Mouse (Mus musculus): ENCODE measurements around the gene Ifi47. TPM values are rescaled to one million over a fixed set of nuclear protein-coding genes. Genes with fewer than 3 reads are reported as not detected.

The Ifi47 gene
- total and polyA plus RNA-seq, 3 experiments, result 2.3 to 6.2 (median 2.7) TPM

DNA sequence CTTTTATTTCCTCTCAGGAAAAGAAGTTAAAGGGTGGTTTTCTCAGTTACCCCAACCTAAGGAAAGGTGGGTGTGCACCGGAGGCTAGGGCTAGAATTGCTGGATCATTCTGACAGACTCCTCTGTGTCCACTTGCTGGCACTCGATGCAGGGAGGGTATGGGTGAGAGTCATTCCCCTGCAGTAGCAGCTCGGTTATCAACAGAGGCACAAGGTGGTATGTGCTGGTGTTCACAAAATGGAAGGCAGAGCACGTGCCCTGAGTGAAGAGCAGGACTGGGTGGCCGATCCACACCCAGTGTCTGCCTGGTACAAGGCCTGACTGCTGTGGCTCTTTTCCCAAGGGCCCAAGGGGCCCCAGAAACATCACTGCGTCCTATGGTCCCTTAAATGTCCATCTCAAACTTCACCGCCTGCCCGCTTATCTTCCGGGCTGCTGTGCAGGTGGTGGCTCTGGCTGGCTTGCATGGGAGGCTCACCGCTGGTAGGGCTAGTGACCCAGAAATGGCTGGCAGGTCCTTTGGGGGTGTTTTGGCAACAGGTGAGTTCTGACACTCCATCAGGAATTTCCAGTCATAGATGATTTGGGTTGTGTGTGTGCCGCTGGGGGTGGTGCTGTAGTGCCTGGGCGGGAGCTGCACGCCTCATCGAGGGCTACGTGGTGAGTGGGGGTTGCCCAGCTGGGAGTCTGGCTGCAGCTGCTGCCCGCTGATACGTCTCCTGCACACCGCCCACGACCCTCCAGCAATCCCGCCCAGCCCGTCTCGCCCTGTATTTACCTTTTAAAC is 11.6 kb downstream of the Ifi47 start (continued):
- no peak for TF ChIP-seq PAX5 (IDR thresholded peaks at IDR 0.05; ENCODE audit: low read length)
- TF ChIP-seq MAZ (IDR thresholded peaks at IDR 0.05; ENCODE audit: low read depth, low read length), result no peak
- no peak for TF ChIP-seq USF2 (conservative IDR thresholded peaks at IDR 0.05; ENCODE audit: low read depth, low read length)
- peak; percentile 63 for TF ChIP-seq TCF12 (IDR thresholded peaks at IDR 0.05; ENCODE audit: low read depth, low read length)
- TF ChIP-seq NELFE (IDR thresholded peaks at IDR 0.05; ENCODE audit: low read depth, low read length), result no peak
- no peak for TF ChIP-seq POLR2AphosphoS2 (IDR thresholded peaks at IDR 0.05; ENCODE audit: low read depth, low read length)
- TF ChIP-seq MAFK (IDR thresholded peaks at IDR 0.05; ENCODE audit: insufficient replicate concordance, low read length), result no peak
- TF ChIP-seq USF1 (IDR thresholded peaks at IDR 0.05; ENCODE audit: low read depth, low read length), result no peak
- no peak for TF ChIP-seq KAT2A (IDR thresholded peaks at IDR 0.05; ENCODE audit: insufficient replicate concordance, low read length)
- TF ChIP-seq RCOR1 (conservative IDR thresholded peaks at IDR 0.05; ENCODE audit: low read depth, low read length), result no peak
- TF ChIP-seq NRF1 (IDR thresholded peaks at IDR 0.05; ENCODE audit: low read depth, low read length), result no peak; the same call in 1 of the 2 replicates
- TF ChIP-seq SIN3A (IDR thresholded peaks at IDR 0.05; ENCODE audit: low read length), result no peak; the same call in 1 of the 2 replicates
- TF ChIP-seq ELF1 (IDR thresholded peaks at IDR 0.05; ENCODE audit: low read depth, low read length), result no peak; the same call in 1 of the 2 replicates

DNA sequence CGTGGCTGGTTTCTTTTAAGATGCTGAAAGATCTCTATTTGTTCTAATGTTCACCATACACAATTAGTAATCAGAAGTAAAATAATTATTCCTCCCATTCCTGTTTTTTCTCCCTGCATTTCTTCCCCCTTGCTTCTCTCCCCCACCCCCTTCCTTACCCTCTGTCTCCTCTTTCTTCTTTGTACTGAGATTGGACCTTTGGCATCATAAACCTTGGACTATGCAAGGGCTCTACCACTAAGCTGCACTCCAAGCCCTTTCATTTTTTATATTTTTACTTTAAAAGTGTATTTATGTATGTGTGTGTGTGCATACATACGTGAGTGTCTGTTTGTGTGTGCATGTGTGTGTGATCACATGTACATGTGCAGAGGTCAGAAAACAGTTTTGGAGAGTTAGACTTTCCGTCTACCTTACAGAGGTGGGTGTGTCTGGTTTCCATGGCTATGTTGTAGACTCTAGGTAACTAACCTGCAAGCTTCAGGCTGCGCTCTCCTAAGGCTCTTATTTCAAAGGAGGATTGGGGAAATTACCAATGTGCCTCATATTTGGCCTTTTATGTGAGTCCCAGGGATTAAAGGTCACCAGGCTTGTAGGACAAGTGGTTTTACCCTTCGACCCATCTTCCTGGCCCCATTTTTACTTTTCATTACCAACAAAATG is 12.7 kb downstream of the Ifi47 start:
- no peak for DNase-seq (ENCODE audit: extremely low read depth)
- Histone ChIP-seq H3K4me1 (ENCODE audit: control insufficient read depth in 1 of 2, insufficient read depth in 2 of 2) (peaks cover 5 to 38% of the 10 kb centered on the region in 2 experiments), H3K9me3 (replicated peaks; ENCODE audit: low read length) (no peaks in the 10 kb centered on the region), H3K27ac (ENCODE audit: insufficient read depth, low read depth) (no peak overlapping the region), H3K36me3 (replicated peaks in 1 of 2; ENCODE audit: control insufficient read depth in 1 of 2, insufficient read depth in 1 of 2, low read length in 1 of 2) (no peaks in the 10 kb centered on the region), H3K27me3 (replicated peaks) (no peaks in the 10 kb centered on the region), H3K9ac (ENCODE audit: insufficient read depth, low read depth) (no peak overlapping the region), H3K4me2 (ENCODE audit: insufficient read depth, low read depth, poor library complexity, severe bottlenecking) (peak overlapping the region; percentile 95), H3K79me2 (replicated peaks; ENCODE audit: control insufficient read depth, extremely low read depth, insufficient read depth, poor library complexity, severe bottlenecking) (no peaks in the 10 kb centered on the region; the same call in 1 of the 2 replicates), H3K4me3 (replicated peaks in 1 of 3; ENCODE audit: low read depth in 2 of 3, low read length in 2 of 3, poor library complexity in 1 of 3) (no peak overlapping the region)
- TF ChIP-seq ELF1 (IDR thresholded peaks at IDR 0.05; ENCODE audit: low read depth, low read length) (no peak), ZNF384 (IDR thresholded peaks at IDR 0.05; ENCODE audit: low read depth, low read length) (0 out of 2 replicates have a peak, but pooled peaks have one; percentile 3), USF2 (conservative IDR thresholded peaks at IDR 0.05; ENCODE audit: low read depth, low read length) (no peak), RCOR1 (conservative IDR thresholded peaks at IDR 0.05; ENCODE audit: low read depth, low read length) (no peak; the same call in 1 of the 2 replicates), JUN (IDR thresholded peaks at IDR 0.05; ENCODE audit: insufficient read depth, low read depth, low read length) (no peak), GABPA (IDR thresholded peaks at IDR 0.05; ENCODE audit: insufficient replicate concordance, low read depth, low read length) (no peak), MAZ (IDR thresholded peaks at IDR 0.05; ENCODE audit: low read depth, low read length) (no peak), UBTF (IDR thresholded peaks at IDR 0.05; ENCODE audit: low read depth, low read length) (no peak)
- in situ Hi-C loops (cut with MboI; ENCODE audit: low pct_ligation_motif_present, low pct_unique_long_range_greater_than_20kb, low sequenced_read_pairs), result no loop called here
- dilution Hi-C loops (cut with MboI; ENCODE audit: extremely low pct_ligation_motif_present, extremely low pct_unique_long_range_greater_than_20kb, low sequenced_read_pairs), result no loop called here

All from CH12.LX (cell line).